Mouse (Mus musculus) cerebellum, adult 8-10 months (tissue): Measurements from ENCODE around the gene Bcar1.

Source experiments
- DNase-seq: peaks from one replicate; pipeline ENCODE4 v3.0.0; 2022

Gene Bcar1

GRCm38 (mm10) chr8:111743792-111744696 is at the start of gene Bcar1:
TSS of gene Bcar1 (minus strand) at chr8:111743809.
- peak; percentile 81 for DNase-seq

- DNase-seq: no peak
Measured at GRCm38 (mm10) chr8:111789639-111790038, 46.0 kb upstream of the Bcar1 start.

- DNase-seq: no peak
Measured at GRCm38 (mm10) chr8:111789200-111789599, 45.6 kb upstream of the Bcar1 start.

- no peak for DNase-seq
Measured at GRCm38 (mm10) chr8:111788497-111788896, 44.9 kb upstream of the Bcar1 start.

GRCm38 (mm10) chr8:111788085-111788484 is 44.5 kb upstream of the Bcar1 start:
- DNase-seq: no peak

- DNase-seq: peak; percentile 21
Measured at GRCm38 (mm10) chr8:111787683-111788082, 44.1 kb upstream of the Bcar1 start.

GRCm38 (mm10) chr8:111786701-111787588 is 43.3 kb upstream of the Bcar1 start:
- DNase-seq: no peak

- no peak for DNase-seq
Measured at GRCm38 (mm10) chr8:111786116-111786515, 42.5 kb upstream of the Bcar1 start.

GRCm38 (mm10) chr8:111782671-111783394 is 39.2 kb upstream of the Bcar1 start:
- no peak for DNase-seq

- no peak for DNase-seq
Measured at GRCm38 (mm10) chr8:111782161-111782560, 38.6 kb upstream of the Bcar1 start.

GRCm38 (mm10) chr8:111780697-111781424 is 37.3 kb upstream of the Bcar1 start:
- no peak for DNase-seq

GRCm38 (mm10) chr8:111779690-111780089 is 36.1 kb upstream of the Bcar1 start:
- DNase-seq: no peak

- DNase-seq: no peak
Measured at GRCm38 (mm10) chr8:111778801-111779200, 35.2 kb upstream of the Bcar1 start.

- DNase-seq: no peak
Measured at GRCm38 (mm10) chr8:111776492-111776891, 32.9 kb upstream of the Bcar1 start.

GRCm38 (mm10) chr8:111775766-111776165 is 32.2 kb upstream of the Bcar1 start:
- no peak for DNase-seq

GRCm38 (mm10) chr8:111773476-111773875 is 29.9 kb upstream of the Bcar1 start:
- DNase-seq: no peak

GRCm38 (mm10) chr8:111773057-111773456 is 29.4 kb upstream of the Bcar1 start:
- no peak for DNase-seq

- DNase-seq: no peak
Measured at GRCm38 (mm10) chr8:111772083-111772482, 28.5 kb upstream of the Bcar1 start.

GRCm38 (mm10) chr8:111771625-111772020 is 28.0 kb upstream of the Bcar1 start:
- no peak for DNase-seq

GRCm38 (mm10) chr8:111770958-111771624 is 27.5 kb upstream of the Bcar1 start:
- DNase-seq: no peak

- DNase-seq: no peak
Measured at GRCm38 (mm10) chr8:111769764-111770428, 26.3 kb upstream of the Bcar1 start.
